In genomic region chr2:168990061-168990753, GRCm38 (mm10) we compare ENCODE assay signal across 9 mouse cellular contexts. TPM values are rescaled to one million over a fixed set of nuclear protein-coding genes. Genes with fewer than 3 reads are reported as not detected.
DNase-seq lines count a peak whose midpoint lies in the region; ATAC-seq and TF ChIP-seq lines count a peak whose summit lies in the region.
"Had no signal": no experiment of that assay in that cellular context is flagged by ENCODE, and none has a peak within 500 bp of the region (broad histone marks: within the 10 kb centered on the region; RNA-seq: fewer than 3 reads in every experiment).

No protein-coding gene starts in this region.

- WGBS in forebrain, embryonic 12.5 days, result 55% methylated on average over 13 of the region's 13 CpGs
- WGBS in forebrain, embryonic 15.5 days, result 53% methylated on average over 13 of the region's 13 CpGs
- WGBS in lung, embryonic 14.5 days, result 44% methylated on average over 13 of the region's 13 CpGs
- 44% methylated on average over 13 of the region's 13 CpGs for WGBS in hindbrain, embryonic 15.5 days

- peaks cover 4% of the 10 kb centered on the region; the same call in 1 of the 2 replicates for H3K4me1 ChIP-seq in forebrain, embryonic 12.5 days
- H3K4me1 ChIP-seq in forebrain, embryonic 15.5 days, result peaks cover 10% of the 10 kb centered on the region
- H3K4me1 ChIP-seq in lung, embryonic 14.5 days (ENCODE audit: insufficient read depth), result no peaks in the 10 kb centered on the region
- H3K4me1 ChIP-seq in hindbrain, embryonic 15.5 days (replicated peaks), result peaks cover 12% of the 10 kb centered on the region
- H3K4me1 ChIP-seq: limb, embryonic 12.5 days had no signal

- no peaks in the 10 kb centered on the region for H3K9me3 ChIP-seq in forebrain, embryonic 12.5 days
- no peaks in the 10 kb centered on the region for H3K9me3 ChIP-seq in forebrain, embryonic 15.5 days
- H3K9me3 ChIP-seq in lung, embryonic 14.5 days (ENCODE audit: low read depth, low read length), result no peaks in the 10 kb centered on the region
- no peaks in the 10 kb centered on the region for H3K9me3 ChIP-seq in hindbrain, embryonic 15.5 days

- no peaks in the 10 kb centered on the region for H3K27me3 ChIP-seq in forebrain, embryonic 12.5 days
- no peaks in the 10 kb centered on the region for H3K27me3 ChIP-seq in forebrain, embryonic 15.5 days
- no peaks in the 10 kb centered on the region for H3K27me3 ChIP-seq in lung, embryonic 14.5 days (ENCODE audit: insufficient read depth, low read length)
- no peaks in the 10 kb centered on the region for H3K27me3 ChIP-seq in hindbrain, embryonic 15.5 days
- H3K27me3 ChIP-seq: limb, embryonic 12.5 days had no signal

- peak; percentile 92 for DNase-seq in lung, embryonic 14.5 days
- no peak for DNase-seq in lung, adult 18-20 months
- peak; percentile 81 for DNase-seq in retina, embryonic 14.5 days (ENCODE audit: low spot score)
- DNase-seq in ovary, adult 18-20 months (ENCODE audit: low spot score), result no peak
- no peak for DNase-seq in right cerebral cortex, postnatal 14 days

- no peak for ATAC-seq in forebrain, embryonic 12.5 days (ENCODE audit: low FRiP score)
- ATAC-seq in forebrain, embryonic 15.5 days (replicated peaks), result no peak
- ATAC-seq in lung, embryonic 14.5 days (ENCODE audit: insufficient read depth), result no peak
- ATAC-seq in hindbrain, embryonic 15.5 days (ENCODE audit: low FRiP score, low read depth), result no peak

- no peak overlapping the region for H3K4me3 ChIP-seq in forebrain, embryonic 12.5 days (replicated peaks)
- no peak overlapping the region for H3K4me3 ChIP-seq in forebrain, embryonic 15.5 days
- H3K4me3 ChIP-seq in lung, embryonic 14.5 days (ENCODE audit: low read depth, low read length), result no peak overlapping the region
- no peak overlapping the region for H3K4me3 ChIP-seq in hindbrain, embryonic 15.5 days
- H3K4me3 ChIP-seq: limb, embryonic 12.5 days had no signal

- H3K9ac ChIP-seq in forebrain, embryonic 12.5 days, result 0 out of 2 replicates have a peak overlapping the region, but pooled peaks have one; percentile 5
- no peak overlapping the region for H3K9ac ChIP-seq in forebrain, embryonic 15.5 days (replicated peaks)
- no peak overlapping the region for H3K9ac ChIP-seq in lung, embryonic 14.5 days
- 0 out of 2 replicates have a peak overlapping the region, but pooled peaks have one; percentile 10 for H3K9ac ChIP-seq in hindbrain, embryonic 15.5 days
- H3K9ac ChIP-seq: limb, embryonic 12.5 days had no signal

- H3K36me3 ChIP-seq in forebrain, embryonic 12.5 days (replicated peaks), result no peaks in the 10 kb centered on the region
- H3K36me3 ChIP-seq in forebrain, embryonic 15.5 days, result no peaks in the 10 kb centered on the region
- H3K36me3 ChIP-seq in lung, embryonic 14.5 days (ENCODE audit: insufficient read depth), result no peaks in the 10 kb centered on the region
- H3K36me3 ChIP-seq in hindbrain, embryonic 15.5 days, result no peaks in the 10 kb centered on the region
- H3K36me3 ChIP-seq: limb, embryonic 12.5 days had no signal

- no peak overlapping the region for H3K4me2 ChIP-seq in forebrain, embryonic 12.5 days
- H3K4me2 ChIP-seq in forebrain, embryonic 15.5 days (replicated peaks), result no peak overlapping the region
- H3K4me2 ChIP-seq in lung, embryonic 14.5 days, result peak overlapping the region; percentile 29; the same call in 1 of the 2 replicates
- peak overlapping the region; percentile 21 for H3K4me2 ChIP-seq in hindbrain, embryonic 15.5 days
- H3K4me2 ChIP-seq: limb, embryonic 12.5 days had no signal

- TF ChIP-seq CTCF in lung, embryonic 14.5 days (IDR thresholded peaks at IDR 0.05; ENCODE audit: low read depth), result peak; percentile 66

- H3K27ac ChIP-seq in forebrain, embryonic 12.5 days, result no peak overlapping the region
- no peak overlapping the region; the same call in 1 of the 2 replicates for H3K27ac ChIP-seq in forebrain, embryonic 15.5 days (replicated peaks)
- no peak overlapping the region for H3K27ac ChIP-seq in lung, embryonic 14.5 days (ENCODE audit: low read depth)
- H3K27ac ChIP-seq in hindbrain, embryonic 15.5 days (replicated peaks), result peak overlapping the region; percentile 57
- H3K27ac ChIP-seq: limb, embryonic 12.5 days had no signal

RNA-seq across cellular contexts. Expression of gene Zfp64, which starts 34.8 kb away (rescaled TPM):
- polyA plus RNA-seq in forebrain, embryonic 12.5 days (2016; fragmentation: Nextera tagmentation; extraction: Ambion mirVana), result 35.5 and 38.0 TPM in 2 replicates
- polyA plus RNA-seq in forebrain, embryonic 15.5 days (2015; fragmentation: Nextera tagmentation; extraction: Ambion mirVana), result 30.5 and 31.6 TPM in 2 replicates
- 31.9 and 32.4 TPM in 2 replicates for polyA plus RNA-seq in lung, embryonic 14.5 days (2014; fragmentation: Nextera tagmentation; extraction: Ambion mirVana)
- polyA plus RNA-seq in hindbrain, embryonic 15.5 days (2015; fragmentation: Nextera tagmentation; extraction: Ambion mirVana), result 30.9 and 34.8 TPM in 2 replicates

Comparison
In these comparisons a context has a peak if more than half of its experiments do, and no peak if none do; other contexts are left out.
1. H3K9ac ChIP-seq: peak in forebrain, embryonic 12.5 days (single experiment) and hindbrain, embryonic 15.5 days (single experiment); none in forebrain, embryonic 15.5 days (single experiment) and lung, embryonic 14.5 days (single experiment).
2. DNase-seq: peak in lung, embryonic 14.5 days (single experiment) and retina, embryonic 14.5 days (single experiment); none in lung, adult 18-20 months (0 of 2), ovary, adult 18-20 months (single experiment) and right cerebral cortex, postnatal 14 days (single experiment).
3. H3K4me2 ChIP-seq: peak in lung, embryonic 14.5 days (single experiment) and hindbrain, embryonic 15.5 days (single experiment); none in forebrain, embryonic 12.5 days (single experiment) and forebrain, embryonic 15.5 days (single experiment).